Mouse (Mus musculus): Measurements from ENCODE around the gene AY761185.
"Not testable (repeated sequence)": the region's sequence is repeated elsewhere in the genome, so short reads cannot be mapped to it uniquely, and the experiment has no call there.

The AY761185 gene

DNA sequence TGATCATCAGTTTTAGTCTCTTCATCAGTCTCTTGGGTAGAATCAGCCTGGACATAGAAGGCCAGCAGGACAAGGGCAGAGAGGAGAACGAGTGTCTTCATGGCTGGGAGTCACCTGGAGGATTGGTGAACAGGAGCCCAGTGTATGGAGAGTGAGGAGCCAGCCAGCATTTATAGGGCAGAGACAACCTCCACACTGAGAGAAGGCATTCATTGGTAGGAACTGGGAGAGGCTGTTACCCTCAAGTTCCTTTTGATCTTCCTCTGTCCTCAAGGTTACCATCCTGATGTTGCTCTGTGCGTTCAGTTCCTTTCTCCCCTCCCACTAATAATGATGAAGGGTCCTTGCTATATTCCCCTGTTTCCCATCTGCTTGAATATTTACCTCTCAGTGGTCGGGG is at the start of gene AY761185:
Gene AY761185, minus strand, starts transcription at position 101 of the 400 bp plus-strand sequence.
- no peak for DNase-seq

DNA sequence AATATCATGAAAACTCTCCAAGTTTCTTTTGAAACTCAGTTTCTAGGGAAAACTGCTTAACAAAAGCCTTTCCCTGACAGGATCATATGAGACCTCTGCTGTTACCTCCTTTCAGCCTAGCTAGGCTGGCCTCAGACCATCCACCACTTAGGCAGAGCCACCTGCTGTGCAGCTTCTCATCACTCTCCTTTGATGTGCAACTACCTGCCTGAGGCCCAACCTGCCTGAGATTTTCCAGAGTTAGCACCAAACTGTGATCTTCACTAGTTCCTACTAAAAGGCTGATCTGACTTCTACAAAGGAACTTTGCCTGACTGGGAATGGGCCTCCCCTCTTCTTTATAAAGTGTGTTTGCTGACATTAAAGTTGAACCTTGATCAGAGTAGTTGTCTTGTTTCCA is 49.5 kb upstream of the AY761185 start:
- DNase-seq, result not testable (repeated sequence)

DNA sequence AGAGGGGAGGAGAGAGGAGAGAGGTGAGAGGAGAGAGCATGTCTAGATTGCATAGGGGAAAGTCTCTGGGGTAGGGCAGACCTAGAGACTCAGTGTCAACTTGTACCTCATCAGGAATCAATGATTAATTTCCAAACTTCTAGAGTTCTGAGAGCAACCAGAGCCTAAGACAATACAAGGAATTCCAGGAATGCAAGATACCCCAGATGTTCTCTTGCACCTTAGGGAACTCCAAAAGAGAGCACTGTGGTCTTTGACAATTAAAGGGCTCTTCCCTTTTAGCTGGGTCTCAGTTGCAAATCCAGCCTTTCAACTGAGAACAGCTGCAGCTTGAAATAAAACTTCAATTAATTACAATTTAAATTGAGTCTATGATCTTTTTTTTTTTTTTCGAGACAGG is 35.3 kb upstream of the AY761185 start:
- DNase-seq, result no peak

DNA sequence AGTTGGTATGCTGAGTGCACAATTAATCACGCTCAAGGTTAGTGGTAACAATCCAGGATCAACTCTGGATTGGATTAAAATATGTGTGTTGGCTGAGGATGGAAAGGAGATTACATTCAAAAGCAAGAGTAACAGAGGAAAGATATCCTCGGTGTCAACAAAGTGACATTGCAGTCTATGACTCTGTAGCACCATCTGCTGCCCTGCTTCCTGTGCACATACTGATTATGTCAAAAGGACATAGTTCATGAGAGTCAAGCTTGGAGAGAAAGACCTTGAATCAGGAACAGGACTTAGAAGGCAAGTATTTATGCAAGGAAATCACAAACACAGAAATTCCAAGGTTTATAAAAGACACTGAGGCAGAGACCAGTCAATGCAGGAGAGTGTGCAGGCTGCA is 20.0 kb upstream of the AY761185 start:
- DNase-seq, result no peak

DNA sequence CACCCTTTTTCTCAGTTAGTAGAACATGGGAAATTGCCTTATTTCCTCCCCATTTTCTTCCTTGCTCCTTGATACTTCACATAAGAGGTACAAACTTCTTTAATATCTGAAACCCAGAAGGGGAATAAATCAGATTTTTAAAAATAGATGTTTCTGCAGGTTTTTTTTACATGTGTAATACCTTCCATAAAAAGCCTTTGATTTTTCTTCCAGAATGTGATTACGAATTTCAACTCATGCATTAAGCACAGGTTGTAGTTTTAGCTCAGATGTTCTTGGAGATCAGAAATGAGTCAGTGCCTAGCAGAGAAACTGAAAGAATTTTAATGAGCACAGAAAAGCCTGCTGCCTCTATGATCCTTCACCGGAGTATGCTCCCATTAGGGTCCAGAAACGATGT is 22.5 kb downstream of the AY761185 start, which contains the start of gene Gm6040:
Gene Gm6040, minus strand, starts transcription at position 101 of the 400 bp plus-strand sequence.
- DNase-seq, result no peak

DNA sequence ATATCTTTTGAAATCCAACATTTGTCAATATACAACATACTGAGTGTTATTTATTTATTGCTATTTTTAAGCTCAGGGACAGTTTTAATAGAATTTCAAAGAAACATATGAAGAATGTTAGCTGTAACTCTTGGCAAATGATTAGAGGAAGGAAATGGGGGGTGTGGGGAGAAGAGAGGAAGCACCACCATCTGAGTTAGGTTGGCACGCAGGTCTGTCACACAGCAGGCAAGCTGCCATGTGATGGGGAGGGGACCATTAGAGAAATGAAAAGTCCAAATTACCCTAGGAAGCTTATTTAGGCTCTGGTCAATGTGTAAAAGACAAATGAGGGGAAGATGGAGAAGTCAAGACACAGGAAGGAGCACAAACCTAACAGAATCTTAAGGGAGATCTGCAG is 32.2 kb downstream of the AY761185 start:
- DNase-seq, result no peak

DNA sequence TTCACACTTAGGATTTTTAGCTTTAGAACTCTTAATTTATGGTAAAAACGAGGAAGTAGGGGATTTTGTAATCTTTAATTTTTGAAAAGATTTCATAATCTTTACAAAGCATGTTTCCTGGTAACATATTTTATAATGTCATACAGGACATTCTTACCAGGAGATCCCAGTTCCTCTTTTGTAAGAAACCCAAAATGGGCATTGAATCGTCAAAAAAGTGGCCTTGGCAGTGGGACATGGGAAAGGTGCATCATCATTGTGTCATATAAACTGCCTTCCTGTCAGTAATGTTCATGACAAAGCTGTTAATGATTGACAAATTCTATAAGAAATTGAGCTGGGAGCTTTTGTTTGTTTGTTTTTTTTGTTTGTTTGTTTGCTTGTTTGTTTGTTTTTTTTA is 36.3 kb downstream of the AY761185 start:
- DNase-seq, result no peak

DNA sequence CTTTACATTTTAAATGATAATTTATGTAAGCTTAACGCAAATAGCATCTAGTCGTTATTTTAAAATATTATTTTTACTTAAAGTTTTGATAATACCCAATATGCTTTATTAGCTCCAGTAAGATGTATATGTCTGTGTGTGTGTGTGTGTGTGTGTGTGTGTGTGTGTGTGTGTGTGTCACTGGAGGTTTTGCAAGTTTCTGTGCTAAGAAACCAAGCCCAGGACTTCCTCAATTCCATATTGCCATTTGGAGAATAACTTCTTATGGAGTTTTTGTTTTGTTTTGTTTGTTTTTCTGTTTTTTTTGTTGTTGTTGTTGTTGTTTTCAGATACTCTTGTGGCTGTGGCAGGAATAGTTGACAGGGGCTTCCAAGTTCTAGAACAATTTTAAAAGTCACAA is 37.4 kb downstream of the AY761185 start:
- no peak for DNase-seq

DNA sequence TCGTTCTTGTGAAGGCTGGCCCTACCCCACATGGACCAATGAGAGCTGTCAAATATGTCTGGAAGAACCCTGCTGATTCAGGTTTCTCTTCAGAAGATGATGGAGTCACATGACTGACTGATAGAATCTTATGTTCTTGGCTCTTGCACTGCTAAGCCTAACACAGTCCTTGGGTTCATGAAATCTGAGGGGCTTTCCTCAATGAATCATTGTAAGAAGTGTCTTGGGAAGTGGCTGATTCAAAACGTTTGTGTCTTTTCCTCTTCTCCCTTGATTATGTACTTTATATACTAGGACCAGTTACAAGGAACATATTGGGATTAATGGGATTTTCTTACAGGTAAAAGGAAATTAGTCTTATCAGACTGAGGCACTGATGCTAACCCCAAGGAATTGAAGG is 42.0 kb downstream of the AY761185 start, which contains the start of gene Gm15056:
Gene Gm15056, minus strand, starts transcription at position 101 of the 400 bp plus-strand sequence.
- no peak for DNase-seq

Measured in layer of hippocampus, adult 9-11 months (tissue).